Mouse (Mus musculus): ENCODE results near the gene Itga11. TPM values are rescaled to one million over a fixed set of nuclear protein-coding genes. Genes with fewer than 3 reads are reported as not detected.

Gene Itga11
- polyA plus RNA-seq, 1 experiment from 2014 or later, result 4.5 TPM

Other genes with a start within 250 kb of the Itga11 start
- 7.6 and 8.0 TPM in 2 replicates for gene Coro2b, start 140.8 kb upstream of the Itga11 start, polyA plus RNA-seq (2016; fragmentation: Nextera tagmentation; extraction: Ambion mirVana)
- gene Fem1b, start 134.1 kb downstream of the Itga11 start, polyA plus RNA-seq (2016; fragmentation: Nextera tagmentation; extraction: Ambion mirVana), result 30.4 and 31.6 TPM in 2 replicates
- 13.4 and 14.2 TPM in 2 replicates for gene Cln6, start 161.0 kb downstream of the Itga11 start, polyA plus RNA-seq (2016; fragmentation: Nextera tagmentation; extraction: Ambion mirVana)
- gene Calml4, start 180.3 kb downstream of the Itga11 start, polyA plus RNA-seq (2016; fragmentation: Nextera tagmentation; extraction: Ambion mirVana), result 3.8 and 4.1 TPM in 2 replicates

Data from limb, embryonic 12.5 days (tissue).